Mouse (Mus musculus) right cerebral cortex, postnatal 10 days (tissue): ENCODE results near the gene Rbm19.

Source experiments
- DNase-seq, 2 experiments: peaks; one replicate each; pipeline ENCODE4 v3.0.0; 2021; ENCODE audit warnings: low spot score in 2 of 2

Gene Rbm19

DNA sequence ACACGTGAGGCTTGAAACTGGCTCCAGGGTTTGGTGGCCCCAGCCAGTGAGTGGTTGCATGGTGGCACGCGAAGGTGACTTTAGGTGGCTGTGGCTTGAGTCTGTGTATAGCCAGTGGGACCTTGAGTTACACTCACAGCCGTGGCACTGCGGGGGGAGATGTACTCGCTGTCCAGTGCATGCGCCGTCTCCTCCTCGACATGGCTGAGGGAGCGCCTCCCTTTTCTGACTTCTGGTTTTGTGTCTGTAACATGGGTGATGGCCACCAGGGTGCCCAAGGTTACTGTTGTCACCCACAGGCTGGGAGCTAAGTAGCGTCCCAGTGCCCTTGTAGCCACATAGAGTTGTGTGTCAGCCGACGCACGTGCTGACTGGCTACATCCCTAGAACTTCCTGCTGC is 19.1 kb downstream of the Rbm19 start:
- no peak for DNase-seq

- no peak for DNase-seq
Measured at GRCm38 (mm10) chr5:120135823-120136222, 19.6 kb downstream of the Rbm19 start.

- DNase-seq: no peak
Measured at GRCm38 (mm10) chr5:120136236-120136675, 20.0 kb downstream of the Rbm19 start.

DNA sequence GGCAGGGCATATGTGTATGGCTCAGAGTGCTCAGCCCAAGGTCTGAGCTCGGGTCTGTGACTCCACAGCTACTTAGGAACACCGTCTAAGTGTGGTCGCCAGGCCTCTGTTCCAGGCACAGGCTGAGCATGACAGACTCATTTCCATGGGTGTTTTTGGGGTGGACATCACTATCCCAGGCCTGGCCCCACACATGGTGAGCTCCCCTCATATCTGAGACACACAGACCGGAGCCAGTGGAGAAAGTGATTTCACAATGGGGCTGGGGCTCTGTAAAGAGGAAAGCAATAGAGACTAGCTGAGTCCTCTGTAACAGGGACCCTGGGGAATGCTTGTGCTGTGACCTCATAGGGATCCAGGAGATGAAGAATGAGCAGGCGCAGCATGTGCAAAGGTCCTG is 20.8 kb downstream of the Rbm19 start:
- no peak for DNase-seq

DNA sequence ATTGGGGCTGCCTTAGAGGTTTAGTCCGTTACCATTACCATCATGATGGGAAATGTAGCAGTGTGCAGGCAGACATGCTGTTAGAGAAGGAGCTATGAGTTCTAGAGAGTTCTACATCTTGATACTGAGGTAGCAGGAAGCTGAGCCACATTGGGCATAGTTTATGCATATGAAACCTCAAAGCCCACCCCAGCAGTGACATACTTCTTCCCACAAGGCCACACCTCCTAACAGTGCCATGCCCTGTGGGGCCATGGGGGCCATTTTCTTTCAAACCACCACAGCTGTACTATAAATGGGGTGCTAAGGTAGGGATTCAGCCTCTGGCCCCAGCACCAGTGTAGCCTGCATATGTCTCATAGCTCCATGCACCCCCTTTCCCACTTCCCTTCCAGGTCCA is 21.6 kb downstream of the Rbm19 start:
- no peak for DNase-seq

GRCm38 (mm10) chr5:120138406-120138805 is 22.1 kb downstream of the Rbm19 start:
- DNase-seq: no peak

DNA sequence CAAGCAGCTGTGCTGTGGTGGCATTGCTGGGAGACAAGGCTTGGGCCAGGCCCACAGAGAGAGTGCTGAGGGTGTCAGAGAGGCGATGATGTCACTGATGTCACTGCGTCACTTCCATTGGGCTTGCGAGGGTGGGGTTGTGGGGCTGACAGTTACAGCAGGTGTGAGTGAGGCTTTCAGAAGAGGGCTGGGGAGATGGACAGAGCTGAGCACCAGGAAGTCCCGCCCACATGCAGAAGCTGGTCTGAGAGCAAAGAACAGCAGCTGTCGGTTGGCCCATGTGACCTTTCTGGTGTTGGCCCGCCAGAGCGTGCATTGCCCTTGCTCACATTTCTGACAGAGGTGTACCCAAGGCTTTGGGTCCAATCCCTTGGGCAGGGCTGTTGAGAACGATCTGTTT is 23.0 kb downstream of the Rbm19 start:
- DNase-seq: no peak

GRCm38 (mm10) chr5:120143941-120144340 is 27.7 kb downstream of the Rbm19 start:
- DNase-seq: no peak

- DNase-seq: no peak
Measured at GRCm38 (mm10) chr5:120145371-120146050, 29.2 kb downstream of the Rbm19 start.

GRCm38 (mm10) chr5:120146051-120146385 is 29.8 kb downstream of the Rbm19 start:
- DNase-seq: peak; percentile 70 to 79

DNA sequence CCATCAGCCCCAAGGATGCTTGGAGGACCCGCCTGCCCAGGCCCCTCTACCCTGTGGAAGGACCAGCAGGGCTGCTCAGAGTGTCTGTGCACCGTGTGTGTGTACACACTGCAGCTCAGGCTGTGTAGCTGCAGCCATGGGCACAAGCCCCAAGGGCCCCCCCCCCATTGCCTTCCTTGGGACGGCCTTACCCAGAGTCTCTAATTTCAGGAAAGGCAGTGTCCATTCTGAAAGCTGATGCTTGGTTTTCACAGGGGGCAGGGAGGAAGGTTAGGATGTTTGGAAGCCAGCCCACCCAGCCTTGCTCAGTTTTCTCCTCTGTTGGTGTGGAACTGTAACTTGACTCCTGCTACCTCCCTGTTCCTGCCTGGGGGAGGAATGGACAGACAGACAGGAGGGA is 30.6 kb downstream of the Rbm19 start:
- DNase-seq: no peak

DNA sequence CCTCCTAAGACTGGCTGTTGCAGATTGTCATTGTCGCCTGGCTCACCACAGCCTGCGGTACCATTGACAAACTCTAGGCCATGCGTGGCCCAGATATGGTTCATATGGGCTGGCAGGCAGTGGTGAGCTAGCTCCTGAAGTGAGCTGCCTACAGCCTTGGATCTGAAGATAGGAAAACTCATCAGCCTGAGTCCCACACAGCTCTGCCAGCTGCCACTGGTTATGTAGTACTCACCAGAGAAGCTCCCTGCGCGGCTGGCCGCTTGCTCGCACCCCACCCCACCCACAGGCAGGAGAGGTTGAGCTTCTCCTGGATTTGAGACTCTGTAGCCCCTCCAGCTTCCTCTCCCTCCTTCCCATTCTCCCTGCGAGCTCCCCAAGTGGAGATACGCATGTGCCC is 32.0 kb downstream of the Rbm19 start:
- no peak for DNase-seq

DNA sequence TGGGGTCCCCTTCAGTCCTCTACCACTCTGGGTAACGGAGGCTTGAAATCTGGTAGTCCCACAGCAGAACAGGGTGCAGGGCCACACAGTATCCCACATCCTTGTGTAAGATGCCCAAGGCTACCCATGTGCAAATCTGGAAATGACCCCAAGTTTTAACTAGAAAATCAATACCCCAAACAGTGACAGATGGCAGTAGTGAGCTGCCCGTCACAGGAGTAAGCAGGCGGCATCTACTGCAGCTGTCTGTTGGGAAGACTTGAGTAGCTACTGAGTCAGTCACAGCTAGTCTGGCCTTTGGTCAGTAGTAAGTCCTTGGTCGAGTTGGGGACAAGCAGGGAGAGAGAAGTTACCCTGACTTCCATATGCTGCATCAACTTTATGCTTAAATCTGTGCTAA is 34.9 kb downstream of the Rbm19 start:
- DNase-seq: no peak

GRCm38 (mm10) chr5:120153140-120153539 is 36.9 kb downstream of the Rbm19 start:
- DNase-seq: peak in 1 of 2 experiments; percentile 42

DNA sequence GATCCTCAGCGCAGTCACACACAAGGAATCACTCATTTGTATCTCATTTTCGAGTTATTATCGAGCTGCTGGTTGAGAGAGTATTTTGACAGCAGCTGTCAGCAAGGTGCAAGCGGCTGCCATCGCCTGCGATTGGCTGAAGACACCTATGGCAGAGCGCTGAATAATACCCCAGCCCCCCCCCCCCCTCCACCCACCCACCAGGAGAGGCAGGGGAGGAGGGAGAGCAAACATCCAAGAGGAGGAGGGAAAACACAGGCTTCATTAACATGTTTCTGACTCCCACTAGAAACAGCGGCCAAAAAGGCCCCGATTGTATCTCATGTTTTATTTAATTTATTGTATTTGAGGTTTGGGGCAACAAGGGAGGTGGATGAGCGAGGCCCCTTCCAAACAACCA is 39.4 kb downstream of the Rbm19 start:
- DNase-seq: no peak

GRCm38 (mm10) chr5:120156166-120156909 is 40.1 kb downstream of the Rbm19 start:
- DNase-seq: no peak

GRCm38 (mm10) chr5:120157115-120157514 is 40.9 kb downstream of the Rbm19 start:
- DNase-seq: no peak

- DNase-seq: no peak
Measured at GRCm38 (mm10) chr5:120158476-120158875, 42.2 kb downstream of the Rbm19 start.

- no peak for DNase-seq
Measured at GRCm38 (mm10) chr5:120160923-120161658, 44.8 kb downstream of the Rbm19 start.

DNA sequence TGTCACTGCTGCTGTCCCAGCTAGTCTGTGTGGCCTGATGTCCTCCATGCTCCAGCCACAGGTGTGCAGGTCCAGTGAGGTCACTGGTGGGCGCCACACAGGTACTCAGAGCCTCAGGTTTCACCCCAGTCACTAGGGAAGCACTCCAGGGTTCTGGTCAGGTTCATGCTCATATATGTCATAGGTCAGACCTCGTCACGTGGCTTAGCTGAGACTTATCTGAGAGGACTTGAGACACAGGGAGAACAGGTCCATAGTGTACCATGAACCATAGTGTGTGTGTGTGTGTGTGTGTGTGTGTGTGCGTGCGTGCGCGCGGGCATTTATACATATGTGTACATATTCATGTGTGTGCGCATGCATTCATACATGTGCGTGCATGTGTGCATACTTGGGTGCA is 46.4 kb downstream of the Rbm19 start:
- no peak for DNase-seq

DNA sequence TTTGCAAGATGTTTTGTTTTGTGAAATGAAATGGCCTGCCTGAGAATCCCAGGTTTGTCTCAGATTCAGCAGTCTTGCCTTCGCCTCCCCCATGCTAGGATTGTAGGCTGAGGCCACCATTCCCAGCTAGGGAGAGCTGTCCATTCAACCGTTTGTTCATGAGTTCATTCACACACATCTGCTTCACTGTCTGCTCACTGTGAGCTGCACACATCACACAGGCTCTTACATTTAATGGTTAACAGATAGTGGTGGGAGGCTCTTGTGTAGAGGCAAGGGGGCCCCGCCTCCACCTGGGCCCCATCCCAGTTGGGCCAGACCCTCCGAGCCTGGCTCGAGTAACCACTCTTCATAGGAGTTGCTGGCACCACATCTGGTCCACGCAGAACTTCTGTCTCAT is 47.2 kb downstream of the Rbm19 start:
- no peak for DNase-seq

GRCm38 (mm10) chr5:120164450-120164849 is 48.2 kb downstream of the Rbm19 start:
- peak; percentile 91 to 92 for DNase-seq
